Mouse (Mus musculus) spleen, adult 12 weeks (tissue): Measurements from ENCODE around the gene Siah1a.

Experiments used
- DNase-seq: peaks from one replicate; pipeline ENCODE4 v3.0.0; 2022; ENCODE audit warnings: low spot score

Gene Siah1a

DNA sequence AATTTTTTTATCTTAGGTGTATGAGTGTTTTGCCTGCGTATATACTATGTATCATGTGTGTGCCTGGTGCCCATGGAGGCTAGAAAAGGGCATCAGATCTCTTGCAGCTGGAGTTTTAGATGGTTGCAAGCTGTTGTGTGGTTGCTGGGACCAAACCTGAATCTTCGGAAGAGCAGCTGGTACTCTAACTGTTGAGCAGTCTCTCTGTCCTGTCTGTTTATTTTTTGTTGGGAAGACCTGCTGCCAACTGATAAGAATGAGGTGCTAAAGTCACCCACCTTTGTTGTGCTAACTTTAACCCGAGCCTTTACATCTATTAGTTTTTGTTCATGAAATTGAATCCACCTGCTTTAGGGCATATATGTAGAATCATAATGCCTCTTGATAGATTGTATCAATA, 43.3 kb downstream of the Siah1a start:
- DNase-seq = no peak

DNA sequence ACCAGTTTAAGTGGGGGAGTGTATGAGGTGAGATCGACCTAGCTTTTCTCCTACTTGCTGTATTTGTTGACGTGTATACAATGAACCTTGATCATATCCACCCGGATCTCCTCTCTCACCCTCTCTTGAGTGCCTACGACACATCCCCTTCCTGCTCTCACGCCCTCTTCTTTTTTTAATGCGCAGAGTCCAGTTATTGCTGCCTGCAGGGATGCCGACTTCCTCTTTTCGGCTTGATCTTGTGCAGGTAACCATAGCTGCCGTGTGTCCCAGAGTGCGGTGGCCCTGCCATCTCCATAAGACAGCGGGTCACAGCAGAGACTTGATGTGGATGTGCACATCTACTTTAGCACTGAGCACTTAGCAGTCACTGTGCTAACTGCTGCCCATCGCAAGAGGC, 46.3 kb downstream of the Siah1a start:
- no peak for DNase-seq

DNA sequence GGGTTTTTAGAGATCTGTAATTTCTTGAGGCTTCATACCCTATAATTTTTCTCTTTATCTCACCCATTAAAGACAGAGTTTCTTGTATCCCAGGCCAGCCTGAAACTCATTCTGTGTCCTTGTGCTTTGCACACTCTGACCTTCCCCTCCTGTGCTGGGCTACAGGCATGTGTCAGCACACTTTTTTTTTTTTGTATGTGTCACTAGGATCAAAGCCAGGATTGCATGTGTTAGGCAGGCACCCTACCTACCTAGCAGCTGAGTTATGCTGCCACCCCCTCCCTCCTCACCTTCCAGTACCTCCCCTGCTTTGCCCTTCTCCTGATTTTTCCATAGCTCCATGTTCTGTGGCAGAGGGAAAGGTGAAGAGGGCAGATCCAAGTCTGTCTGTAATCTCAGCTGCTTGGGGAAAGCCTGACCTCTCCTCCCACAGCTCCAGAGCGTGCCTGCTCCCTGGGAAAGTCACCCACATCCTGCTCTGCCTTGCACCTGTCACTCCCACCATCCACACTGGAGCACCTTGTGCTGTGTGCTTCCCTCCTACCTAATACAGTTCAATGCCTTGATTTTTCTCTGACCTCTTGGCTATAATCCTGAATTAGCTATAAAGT, 46.8 kb downstream of the Siah1a start:
- no peak for DNase-seq

DNA sequence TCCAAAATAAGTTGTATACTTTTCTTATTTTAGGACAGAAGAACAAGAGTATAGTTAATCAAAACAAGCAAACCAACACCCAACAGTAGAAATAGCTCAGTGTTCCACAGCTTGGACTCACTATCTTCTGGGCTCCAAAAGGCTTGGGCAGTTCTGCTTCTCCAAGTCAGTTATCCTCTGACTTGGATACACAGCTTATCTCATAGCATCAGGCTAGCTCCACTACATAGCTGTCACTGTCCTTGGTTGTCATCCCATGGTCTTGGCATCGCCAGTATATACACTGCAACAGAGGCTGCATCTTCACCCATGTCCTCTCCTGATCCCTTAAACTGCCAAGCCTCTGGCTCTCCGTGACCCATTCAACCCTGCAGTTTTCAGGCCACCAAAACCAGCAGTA, 50.0 kb downstream of the Siah1a start:
- no peak for DNase-seq

DNA sequence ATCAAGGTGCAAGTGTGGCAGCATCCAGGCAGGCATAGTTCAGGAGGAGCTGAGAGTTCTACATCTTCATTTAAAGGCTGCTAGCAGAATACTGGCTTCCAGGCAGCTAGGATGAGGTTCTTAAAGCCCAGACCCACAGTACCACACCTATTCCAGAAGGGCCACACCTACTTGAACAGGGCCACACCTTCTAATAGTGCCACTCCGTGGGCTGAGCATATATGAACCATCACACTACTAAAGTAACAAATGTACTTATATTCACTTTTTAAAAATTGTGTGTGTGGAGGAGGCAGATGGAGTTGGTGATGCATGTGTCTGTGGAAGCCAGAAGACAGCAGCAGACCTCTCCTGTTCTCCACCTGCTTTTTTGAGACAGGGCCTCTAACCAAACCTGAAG, 51.7 kb downstream of the Siah1a start:
- DNase-seq = no peak

DNA sequence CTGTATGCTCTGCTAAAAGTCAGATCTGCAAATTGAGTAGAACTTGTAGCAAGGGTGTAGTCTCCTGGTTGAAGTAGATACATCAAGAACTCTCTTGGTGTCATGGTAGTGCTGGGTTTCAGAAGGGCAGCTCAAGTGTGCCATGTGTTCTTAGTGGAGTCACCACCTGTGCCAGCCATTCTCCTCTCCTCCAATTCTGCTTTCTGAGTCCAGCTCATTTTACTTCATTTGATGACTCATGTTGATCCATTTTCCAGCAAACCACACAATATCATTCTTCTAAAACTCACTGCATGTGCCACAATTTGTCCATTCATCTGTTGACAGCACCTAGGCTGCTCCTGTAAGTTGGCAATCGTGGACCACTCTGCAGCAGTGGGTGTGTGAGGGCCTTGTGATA, 53.6 kb downstream of the Siah1a start:
- no peak for DNase-seq

DNA sequence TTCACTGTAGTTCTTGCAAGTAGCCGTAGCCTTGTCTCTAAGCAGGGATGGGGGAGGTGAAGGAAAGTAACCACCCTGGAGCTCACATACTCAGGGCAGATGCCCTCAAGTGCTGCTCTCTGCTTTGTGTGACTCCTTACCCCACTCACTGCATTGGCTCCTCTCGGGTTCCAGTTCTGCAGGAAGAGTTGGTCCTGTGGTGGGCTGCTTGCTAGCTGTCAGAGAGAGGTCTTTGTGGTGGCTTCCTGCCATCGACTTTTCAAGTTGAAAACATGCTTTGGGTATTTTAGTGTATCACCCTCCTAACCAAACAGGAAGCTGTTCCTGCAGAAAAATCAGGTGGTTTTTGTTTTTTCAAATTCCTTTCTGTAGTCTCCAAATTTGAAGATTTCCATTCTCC, 59.1 kb downstream of the Siah1a start:
- DNase-seq = no peak
